Mouse (Mus musculus): ENCODE measurements around the gene Slc39a5. TPM values are rescaled to one million over a fixed set of nuclear protein-coding genes. Genes with fewer than 3 reads are reported as not detected.

Gene Slc39a5
- polyA plus RNA-seq, 1 experiment from 2014 or later: 0.28 TPM

DNA sequence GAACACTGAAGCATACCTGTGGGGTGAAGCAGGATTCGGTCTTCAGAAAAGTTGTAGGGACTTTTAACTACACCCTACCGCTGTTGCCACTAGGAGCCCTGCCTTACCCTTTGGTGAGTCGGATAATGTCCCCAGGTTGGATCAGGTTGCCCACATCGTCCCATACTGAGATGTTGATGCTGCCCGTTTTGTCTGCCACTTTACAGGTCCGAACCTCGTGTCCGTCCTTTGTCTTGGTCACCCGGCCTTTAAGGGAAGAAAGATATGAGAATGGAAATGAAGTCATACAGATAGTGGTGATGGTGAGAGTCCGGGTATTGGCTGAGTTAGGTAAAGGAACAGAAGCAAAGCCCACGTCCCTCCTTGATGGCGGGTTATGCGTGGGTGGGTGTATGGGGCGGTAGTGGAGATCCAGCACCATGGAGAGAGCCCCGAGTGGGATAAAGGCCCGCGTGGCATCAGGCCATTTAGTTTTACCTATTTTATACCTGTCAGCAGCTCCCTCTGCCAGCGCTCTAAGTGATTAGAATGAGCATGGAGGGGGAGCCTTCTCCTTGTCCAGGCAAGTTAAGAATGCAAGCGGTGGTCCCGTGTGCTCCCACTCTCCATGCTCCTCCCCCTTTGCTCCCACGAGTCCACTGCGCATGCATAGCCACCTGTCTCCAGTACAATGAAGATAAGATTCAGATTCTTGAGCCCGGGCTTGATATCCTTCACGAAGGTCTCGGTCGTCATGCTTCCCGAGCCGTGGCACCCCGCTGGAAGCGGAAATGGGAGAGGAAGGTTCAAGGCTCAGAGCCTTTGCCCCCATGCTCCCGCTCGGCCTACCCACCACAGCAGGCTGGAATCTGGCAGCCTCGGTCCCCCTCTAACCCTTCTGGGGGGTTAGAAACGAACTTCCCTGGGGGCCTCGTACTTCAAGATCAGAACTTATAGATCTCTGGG lies 7.8 kb upstream of the Slc39a5 start:
- WGBS: 18% methylated on average over 35 of the region's 35 CpGs
- Histone ChIP-seq H3K27me3 (no peaks in the 10 kb centered on the region), H3K9me3 (no peaks in the 10 kb centered on the region), H3K4me2 (replicated peaks) (peak overlapping the region; percentile 97), H3K4me1 (peaks cover 36% of the 10 kb centered on the region), H3K9ac (peak overlapping the region; percentile 79), H3K4me3 (peak overlapping the region; percentile 91), H3K27ac (peak overlapping the region; percentile 58), H3K36me3 (peaks cover 33% of the 10 kb centered on the region)
- no peak for ATAC-seq (ENCODE audit: low FRiP score, low read depth)

DNA sequence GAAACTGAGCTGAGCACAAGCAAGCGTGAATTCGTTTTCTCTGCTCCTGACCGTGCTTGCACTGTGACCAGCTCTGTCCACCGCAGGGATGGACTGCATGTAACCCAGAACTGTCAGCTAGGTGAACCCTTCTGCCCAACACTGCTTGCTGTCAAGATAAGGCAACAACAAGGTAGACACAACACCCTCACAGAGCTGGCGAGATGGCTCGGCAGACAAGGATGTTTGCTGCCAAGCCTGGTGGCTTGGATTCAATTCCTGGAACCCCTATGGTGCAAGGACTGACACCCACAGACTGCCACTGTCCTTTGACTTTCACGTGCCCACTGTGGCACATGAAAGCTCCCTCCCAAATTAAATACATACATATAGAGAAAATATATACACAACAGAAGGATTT lies 2.9 kb upstream of the Slc39a5 start:
- ATAC-seq (ENCODE audit: low FRiP score, low read depth): no peak
- no peak overlapping the region for H3K4me3 ChIP-seq
- H3K4me2 ChIP-seq (replicated peaks): no peak overlapping the region
- no peak overlapping the region for H3K9ac ChIP-seq
- H3K9me3 ChIP-seq: no peaks in the 10 kb centered on the region
- peaks cover 21% of the 10 kb centered on the region for H3K4me1 ChIP-seq
- WGBS: 84% methylated on average over 7 of the region's 7 CpGs
- H3K27ac ChIP-seq: no peak overlapping the region
- no peaks in the 10 kb centered on the region for H3K27me3 ChIP-seq
- peaks cover 27% of the 10 kb centered on the region for H3K36me3 ChIP-seq

DNA sequence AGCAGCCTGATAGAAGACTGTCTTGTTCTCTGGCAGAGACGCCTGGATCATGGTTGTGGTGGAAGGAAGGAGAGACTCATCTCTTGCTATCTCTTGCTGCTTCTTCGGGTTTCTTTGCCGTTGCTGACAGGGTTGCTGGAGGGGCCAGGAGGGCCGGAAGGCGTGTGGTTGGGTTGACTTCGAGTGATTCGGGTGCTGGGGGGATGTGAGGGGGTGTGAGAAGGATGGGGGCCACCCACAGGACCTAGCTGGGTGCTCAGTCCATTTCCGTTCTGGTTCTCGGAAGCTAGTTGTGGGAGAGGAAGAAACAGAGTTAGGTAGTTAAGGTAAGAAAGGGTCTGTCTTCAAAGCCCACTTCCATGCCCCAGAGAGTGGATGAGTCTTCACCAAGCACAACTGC lies 609 bp upstream of the Slc39a5 start:
- Histone ChIP-seq H3K9me3 (no peaks in the 10 kb centered on the region), H3K9ac (no peak overlapping the region), H3K27ac (no peak overlapping the region), H3K36me3 (peaks cover 24% of the 10 kb centered on the region), H3K4me1 (peaks cover 15% of the 10 kb centered on the region), H3K4me3 (no peak overlapping the region), H3K27me3 (no peaks in the 10 kb centered on the region), H3K4me2 (replicated peaks) (no peak overlapping the region)
- no peak for ATAC-seq (ENCODE audit: low FRiP score, low read depth)
- WGBS: 83% methylated on average over 9 of the region's 9 CpGs

DNA sequence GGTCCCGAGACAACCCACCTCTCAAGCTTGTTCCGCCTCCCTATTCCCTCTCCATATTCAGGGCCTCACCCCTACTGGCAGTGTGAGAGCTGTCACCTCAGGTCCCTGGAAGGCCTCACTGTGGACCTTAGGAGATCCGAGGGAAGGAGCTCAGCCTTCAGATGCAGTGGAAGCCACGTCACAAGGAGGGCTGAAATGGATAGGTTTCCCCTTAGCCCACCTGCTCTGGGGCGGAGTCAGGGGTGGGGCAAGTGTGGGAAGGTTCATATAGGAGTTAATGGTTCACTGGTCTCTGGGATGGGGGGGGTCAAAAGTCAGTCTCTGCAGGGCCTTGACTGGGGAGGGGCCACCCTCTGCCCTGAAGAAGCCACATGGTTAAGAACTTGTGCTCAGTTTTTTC lies 691 bp downstream of the Slc39a5 start:
- H3K27ac ChIP-seq: 0 out of 2 replicates have a peak overlapping the region, but pooled peaks have one; percentile 10
- peak; percentile 19; the same call in 1 of the 2 replicates for ATAC-seq (ENCODE audit: low FRiP score, low read depth)
- 16% methylated on average over 5 of the region's 5 CpGs for WGBS
- peaks cover 15% of the 10 kb centered on the region for H3K4me1 ChIP-seq
- no peak overlapping the region for H3K4me3 ChIP-seq
- H3K9me3 ChIP-seq: no peaks in the 10 kb centered on the region
- H3K27me3 ChIP-seq: no peaks in the 10 kb centered on the region
- H3K9ac ChIP-seq: peak overlapping the region; percentile 25; the same call in 1 of the 2 replicates
- peaks cover 24% of the 10 kb centered on the region for H3K36me3 ChIP-seq
- H3K4me2 ChIP-seq (replicated peaks): 0 out of 2 replicates have a peak overlapping the region, but pooled peaks have one; percentile 21

DNA sequence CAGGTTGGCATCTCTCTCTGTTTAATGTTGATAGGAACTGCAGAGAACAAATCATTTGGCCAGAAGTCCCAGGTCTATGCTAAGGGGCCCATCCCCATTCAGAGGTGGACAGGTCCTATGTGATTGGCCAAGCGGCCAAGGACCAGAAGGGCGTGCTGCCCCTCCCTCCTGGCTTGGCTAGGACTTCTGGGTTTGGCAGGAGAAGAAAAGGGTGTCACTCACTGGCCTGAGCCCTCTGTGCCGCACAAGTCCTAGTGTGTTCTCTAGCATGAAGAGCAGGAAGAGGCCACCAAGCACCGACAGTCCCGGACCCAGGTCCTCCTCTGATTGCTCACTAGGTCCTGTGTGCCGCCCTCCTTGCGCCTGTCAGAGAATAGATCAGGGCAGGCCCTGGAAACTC lies 3.6 kb downstream of the Slc39a5 start:
- H3K4me2 ChIP-seq (replicated peaks): no peak overlapping the region
- peaks cover 49% of the 10 kb centered on the region for H3K36me3 ChIP-seq
- ATAC-seq (ENCODE audit: low FRiP score, low read depth): no peak
- no peak overlapping the region; the same call in 1 of the 2 replicates for H3K9ac ChIP-seq
- H3K4me1 ChIP-seq: peaks cover 15% of the 10 kb centered on the region
- no peaks in the 10 kb centered on the region for H3K27me3 ChIP-seq
- WGBS: 69% methylated on average over 7 of the region's 7 CpGs
- no peaks in the 10 kb centered on the region for H3K9me3 ChIP-seq
- H3K4me3 ChIP-seq: no peak overlapping the region
- no peak overlapping the region for H3K27ac ChIP-seq

DNA sequence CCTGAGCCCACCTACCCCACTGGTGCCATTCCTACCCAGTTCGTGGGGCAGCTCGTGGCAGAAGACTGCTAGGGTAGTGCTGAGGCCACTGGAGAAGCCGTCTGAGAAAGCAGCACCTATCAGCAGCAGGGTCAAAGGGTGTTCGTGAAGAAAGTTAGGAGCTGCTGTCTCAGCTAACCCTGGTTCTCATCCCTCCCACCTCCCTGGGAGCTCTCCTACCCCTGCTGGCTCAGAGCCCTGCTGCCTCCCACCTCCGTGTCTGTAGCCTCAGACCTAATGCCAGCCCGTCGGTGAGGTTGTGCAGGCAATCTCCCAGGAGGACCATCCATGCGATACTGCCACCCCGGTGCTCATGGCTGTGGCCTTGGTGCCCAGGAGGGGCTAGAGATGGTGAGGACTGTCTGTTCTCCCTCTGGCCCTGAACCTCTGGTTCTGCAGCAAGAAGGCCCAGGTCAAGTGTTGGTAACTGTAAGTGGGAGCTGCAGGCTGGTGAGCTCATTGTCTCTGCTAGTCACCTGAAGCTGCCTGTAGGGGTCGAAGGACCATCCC lies 4.2 kb downstream of the Slc39a5 start:
- H3K9ac ChIP-seq: no peak overlapping the region

DNA sequence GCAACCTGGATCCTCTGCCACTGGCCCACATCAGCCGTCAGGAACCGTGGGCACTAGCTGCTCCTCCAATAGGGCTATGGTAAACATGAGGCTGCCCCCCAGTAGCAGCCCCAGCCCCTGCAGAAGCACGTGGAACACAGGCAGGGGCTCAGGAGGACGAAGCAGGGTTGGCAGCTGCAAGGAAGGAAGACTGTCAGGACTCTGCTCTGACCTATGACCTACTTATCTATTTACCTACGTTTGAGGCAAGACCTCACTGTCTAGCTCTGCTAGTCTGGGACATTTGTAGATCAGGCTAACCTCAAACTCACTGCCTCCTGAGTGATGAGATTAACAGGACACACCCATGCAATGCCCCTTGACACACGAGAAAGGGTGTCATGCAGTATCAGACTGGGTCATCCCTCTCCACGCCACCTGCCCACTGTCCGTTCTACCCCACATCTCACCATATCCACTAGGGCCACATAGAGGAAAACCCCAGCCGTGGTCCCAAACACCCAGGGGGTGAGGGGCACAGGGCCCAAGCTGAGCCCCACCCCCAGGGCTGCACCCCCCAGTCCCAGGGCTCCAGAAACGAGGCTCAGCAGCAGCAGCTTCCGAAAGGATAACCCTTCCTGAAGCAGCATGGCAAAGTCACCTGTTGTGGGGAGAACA lies 4.9 kb downstream of the Slc39a5 start:
- H3K36me3 ChIP-seq: peaks cover 62% of the 10 kb centered on the region
- ATAC-seq (ENCODE audit: low FRiP score, low read depth): no peak

More for the DNA sequence above, 4.2 kb downstream of the Slc39a5 start:
- Histone ChIP-seq H3K4me3 (no peak overlapping the region), H3K27me3 (no peaks in the 10 kb centered on the region), H3K27ac (no peak overlapping the region), H3K36me3 (peaks cover 56% of the 10 kb centered on the region), H3K4me2 (replicated peaks) (no peak overlapping the region), H3K4me1 (peaks cover 15% of the 10 kb centered on the region), H3K9me3 (no peaks in the 10 kb centered on the region)
- ATAC-seq (ENCODE audit: low FRiP score, low read depth): no peak
- 69% methylated on average over 10 of the region's 10 CpGs for WGBS

DNA sequence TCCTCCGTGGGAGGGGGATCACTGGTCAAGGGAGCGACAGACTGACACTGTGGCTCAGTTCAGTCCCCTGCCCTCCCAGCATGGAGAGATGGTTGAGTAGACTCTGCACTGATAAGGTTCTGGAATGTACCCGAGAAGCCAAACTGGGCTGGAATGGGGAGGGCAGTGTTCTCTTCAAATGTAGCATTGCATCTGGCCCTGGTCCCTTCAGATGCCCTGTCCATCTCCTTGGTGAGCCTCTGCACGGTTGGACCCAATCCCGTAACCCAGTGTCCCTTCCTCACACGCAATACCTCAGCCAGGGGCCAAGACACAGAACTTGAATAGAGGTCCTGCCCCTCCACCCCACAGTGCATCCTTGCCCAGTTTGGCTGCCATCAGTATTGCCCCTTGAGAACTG lies 9.2 kb downstream of the Slc39a5 start:
- Histone ChIP-seq H3K9me3 (no peaks in the 10 kb centered on the region), H3K9ac (no peak overlapping the region), H3K4me2 (replicated peaks) (no peak overlapping the region), H3K4me3 (no peak overlapping the region), H3K4me1 (no peaks in the 10 kb centered on the region), H3K27ac (no peak overlapping the region), H3K36me3 (peaks cover 98% of the 10 kb centered on the region), H3K27me3 (no peaks in the 10 kb centered on the region)
- WGBS: 80% methylated on average over 6 of the region's 6 CpGs
- no peak for ATAC-seq (ENCODE audit: low FRiP score, low read depth)

More for the DNA sequence above, 4.9 kb downstream of the Slc39a5 start:
- 72% methylated on average over 11 of the region's 11 CpGs for WGBS
- H3K9me3 ChIP-seq: no peaks in the 10 kb centered on the region
- no peak overlapping the region for H3K27ac ChIP-seq
- no peak overlapping the region for H3K9ac ChIP-seq
- H3K4me1 ChIP-seq: peaks cover 14% of the 10 kb centered on the region
- no peak overlapping the region for H3K4me2 ChIP-seq (replicated peaks)
- H3K4me3 ChIP-seq: no peak overlapping the region
- H3K27me3 ChIP-seq: no peaks in the 10 kb centered on the region

DNA sequence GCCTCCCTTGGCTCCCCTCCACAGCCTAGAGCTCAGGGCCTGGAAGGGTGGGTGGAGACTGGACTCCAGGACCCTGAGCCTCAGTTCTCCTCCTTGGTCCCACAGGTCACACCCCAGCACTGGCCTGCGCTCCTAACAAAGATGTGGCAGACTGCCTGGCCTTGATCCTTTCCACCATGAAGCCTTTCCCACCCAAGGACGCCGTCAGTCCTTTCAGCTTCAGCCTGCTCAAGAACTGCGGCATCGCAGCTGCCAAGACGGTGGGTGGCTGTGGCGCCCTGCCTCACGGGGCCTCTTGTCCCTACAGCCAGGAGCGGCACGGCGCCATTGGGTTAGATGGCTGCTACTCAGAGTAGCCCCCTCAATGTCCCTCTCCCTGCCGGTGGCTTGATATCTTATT lies 10.7 kb downstream of the Slc39a5 start:
- H3K36me3 ChIP-seq: peaks cover 99% of the 10 kb centered on the region
- no peak overlapping the region for H3K4me2 ChIP-seq (replicated peaks)
- ATAC-seq (ENCODE audit: low FRiP score, low read depth): no peak
- H3K4me1 ChIP-seq: no peaks in the 10 kb centered on the region
- no peaks in the 10 kb centered on the region for H3K27me3 ChIP-seq
- no peak overlapping the region for H3K9ac ChIP-seq
- H3K9me3 ChIP-seq: no peaks in the 10 kb centered on the region
- no peak overlapping the region for H3K27ac ChIP-seq
- 92% methylated on average over 12 of the region's 12 CpGs for WGBS
- no peak overlapping the region for H3K4me3 ChIP-seq

DNA sequence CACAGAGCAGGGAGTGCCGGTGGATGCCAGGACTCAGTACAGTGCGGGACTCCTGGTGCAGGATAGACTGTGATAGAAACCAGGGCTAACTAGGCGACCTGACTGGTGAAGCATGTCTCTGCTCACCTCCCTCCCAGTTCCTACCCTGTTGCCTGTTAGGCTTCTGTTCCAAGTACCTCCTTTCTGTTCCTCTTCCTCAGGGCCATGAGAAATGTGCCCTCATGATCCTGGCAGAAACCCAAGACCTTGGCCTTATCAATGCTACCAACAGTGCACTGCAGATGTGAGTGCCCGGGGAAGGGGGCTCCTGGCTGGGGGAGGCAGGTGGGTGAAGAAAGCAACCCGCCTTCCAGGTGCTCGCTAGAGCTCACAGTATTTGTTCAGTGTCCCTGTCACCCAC lies 11.5 kb downstream of the Slc39a5 start:
- Histone ChIP-seq H3K4me1 (no peaks in the 10 kb centered on the region), H3K36me3 (peaks cover 100% of the 10 kb centered on the region), H3K9ac (no peak overlapping the region), H3K27me3 (no peaks in the 10 kb centered on the region), H3K4me2 (replicated peaks) (no peak overlapping the region), H3K27ac (no peak overlapping the region), H3K9me3 (no peaks in the 10 kb centered on the region), H3K4me3 (no peak overlapping the region)
- no peak for ATAC-seq (ENCODE audit: low FRiP score, low read depth)
- WGBS: 83% methylated on average over 6 of the region's 6 CpGs

DNA sequence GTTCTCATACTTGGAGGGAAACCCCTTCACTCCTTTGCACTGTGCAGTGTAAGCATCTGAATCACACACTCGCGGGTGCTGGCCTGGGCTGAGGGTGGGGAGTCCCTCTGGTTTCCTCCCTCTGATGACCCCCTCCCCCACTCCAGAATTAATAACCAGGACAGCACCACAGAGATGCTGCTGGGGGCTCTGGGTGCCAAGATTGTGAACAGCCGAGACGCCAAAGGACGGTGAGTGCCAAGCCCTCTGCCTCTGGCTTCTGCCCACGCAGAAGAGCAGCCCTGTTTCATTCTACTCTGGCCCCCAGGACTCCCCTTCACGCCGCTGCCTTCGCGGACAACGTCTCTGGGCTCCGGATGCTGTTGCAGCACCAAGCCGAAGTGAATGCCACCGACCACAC lies 12.1 kb downstream of the Slc39a5 start:
- Histone ChIP-seq H3K4me3 (no peak overlapping the region), H3K27me3 (no peaks in the 10 kb centered on the region), H3K9ac (no peak overlapping the region), H3K27ac (no peak overlapping the region), H3K9me3 (no peaks in the 10 kb centered on the region), H3K4me1 (no peaks in the 10 kb centered on the region), H3K4me2 (replicated peaks) (no peak overlapping the region), H3K36me3 (peaks cover 100% of the 10 kb centered on the region)
- ATAC-seq (ENCODE audit: low FRiP score, low read depth): no peak
- 90% methylated on average over 14 of the region's 14 CpGs for WGBS

DNA sequence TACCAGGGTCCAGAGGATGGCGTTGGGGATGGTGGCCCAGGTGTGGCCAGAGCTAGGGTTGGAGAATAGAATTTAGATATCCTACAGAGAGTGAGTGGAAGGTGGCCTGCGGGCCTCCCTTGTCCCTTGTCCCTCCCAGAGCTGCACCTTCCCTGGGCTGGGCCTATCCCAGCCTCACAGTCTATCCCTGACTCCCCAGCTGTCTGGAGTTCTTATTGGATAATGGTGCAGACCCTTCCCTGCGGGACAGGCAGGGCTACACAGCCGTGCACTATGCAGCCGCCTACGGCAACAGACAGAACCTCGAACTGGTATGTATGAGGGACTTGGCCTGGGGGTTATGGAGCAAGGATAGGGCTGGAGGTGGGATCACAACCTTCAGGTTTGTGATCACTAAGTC lies 15.1 kb downstream of the Slc39a5 start:
- H3K27me3 ChIP-seq: no peaks in the 10 kb centered on the region
- H3K27ac ChIP-seq: no peak overlapping the region
- no peak overlapping the region for H3K9ac ChIP-seq
- H3K36me3 ChIP-seq: peaks cover 98% of the 10 kb centered on the region
- WGBS: 91% methylated on average over 7 of the region's 7 CpGs
- no peak overlapping the region for H3K4me2 ChIP-seq (replicated peaks)
- no peaks in the 10 kb centered on the region for H3K4me1 ChIP-seq
- H3K9me3 ChIP-seq: no peaks in the 10 kb centered on the region
- no peak for ATAC-seq (ENCODE audit: low FRiP score, low read depth)
- H3K4me3 ChIP-seq: no peak overlapping the region
